Mouse (Mus musculus) erythroblast, embryonic 14.5 days (primary cell): ENCODE measurements around the gene Oip5.

Experiments used
- GATA1 ChIP-seq: IDR thresholded peaks from 2 replicates; pipeline ENCODE4 v1.6.1; 2012; ENCODE audit warnings: low read length, inconsistent platforms, mixed read lengths
- TAL1 ChIP-seq: IDR thresholded peaks from 3 replicates; pipeline ENCODE4 v1.6.1; 2012; ENCODE audit warnings: low read length, inconsistent platforms, mixed read lengths

- TF ChIP-seq GATA1: 0 out of 2 replicates have a peak, but pooled peaks have one; percentile 51
- TF ChIP-seq TAL1: peak; percentile 77
Observed at GRCm38 (mm10) chr2:119605361-119605973, 12.8 kb downstream of the Oip5 start.
